Mouse (Mus musculus) kidney, embryonic 16.5 days (tissue): ENCODE measurements around the gene Tmem120a. TPM values are rescaled to one million over a fixed set of nuclear protein-coding genes. Genes with fewer than 3 reads are reported as not detected.

Experiments used
- ATAC-seq: fragments of 200-750 bp; cut with Nextera tagmentation; 2 replicates; pipeline ENCODE4 v1.8.0; 2017; ENCODE audit warnings: moderate TSS enrichment; ENCODE audit not compliant: low FRiP score, low TSS enrichment
- H3K27ac ChIP-seq: fragments of 300-500 bp; sonication (generic); 2 replicates; pipeline ENCODE4 v1.5.1; 2014; ENCODE audit warnings: low read length
- H3K27me3 ChIP-seq: fragments of 300-500 bp; sonication (generic); 2 replicates; pipeline ENCODE4 v1.6.1; 2014; ENCODE audit warnings: low read length, control low read depth, mixed read lengths; ENCODE audit not compliant: insufficient read depth
- H3K36me3 ChIP-seq: fragments of 300-500 bp; sonication (generic); 2 replicates; pipeline ENCODE4 v1.6.1; 2014; ENCODE audit warnings: low read length, control low read depth, mixed read lengths; ENCODE audit not compliant: insufficient read depth
- H3K4me1 ChIP-seq: fragments of 300-500 bp; sonication (generic); 2 replicates; pipeline ENCODE4 v1.6.1; 2014; ENCODE audit warnings: low read length, control low read depth, mixed read lengths; ENCODE audit not compliant: insufficient read depth
- H3K4me2 ChIP-seq: fragments of 300-500 bp; sonication (generic); replicated peaks from 2 replicates; pipeline ENCODE4 v1.6.1; 2014; ENCODE audit warnings: low read depth, low read length
- H3K4me3 ChIP-seq: fragments of 300-500 bp; sonication (generic); 2 replicates; pipeline ENCODE4 v1.5.1; 2014; ENCODE audit warnings: mild to moderate bottlenecking, low read length
- H3K9ac ChIP-seq: fragments of 300-500 bp; sonication (generic); replicated peaks from 2 replicates; pipeline ENCODE4 v1.6.1; 2014; ENCODE audit warnings: low read length
- H3K9me3 ChIP-seq: fragments of 300-500 bp; sonication (generic); 2 replicates; pipeline ENCODE4 v1.6.1; 2016; ENCODE audit warnings: low read length, control low read depth
- WGBS: fragments of 180-500 bp; shearing (Covaris S2); extraction: QIAGEN DNeasy Blood & Tissue Kit; methylation state at CpG from one replicate; pipeline ENCODE4 v1.1.7; 2014; 5-methylcytosine and 5-hydroxymethylcytosine counted together
- polyA plus RNA-seq: library from polyadenylated mRNA; unstranded; fragments of >200 nt; fragmentation: Nextera tagmentation; extraction: Ambion mirVana; gene quantifications from 2 replicates; pipeline ENCODE4 v1.2.1, GENCODE M21; 2015

Tmem120a gene
- polyA plus RNA-seq, 1 experiment from 2014 or later, result 74.7 TPM

DNA sequence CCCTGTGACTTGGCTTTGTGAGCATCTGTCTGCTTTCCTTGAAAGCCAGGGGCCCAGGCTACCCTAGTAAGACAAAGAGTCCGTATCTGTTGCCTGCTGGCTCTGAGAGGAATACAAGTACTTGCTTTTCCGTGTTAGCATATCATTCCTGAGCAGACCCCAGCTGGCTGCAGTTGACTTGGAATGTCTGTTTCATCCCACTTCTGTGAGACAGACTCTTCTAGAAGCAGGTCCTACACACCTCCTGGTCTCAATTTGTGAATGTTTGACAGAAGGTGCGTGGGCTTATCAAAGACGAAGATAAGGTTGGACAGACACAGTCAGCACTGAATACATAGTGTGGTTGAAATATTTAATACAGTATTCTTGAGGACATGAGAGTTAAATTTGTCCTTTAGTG lies 31.4 kb downstream of the Tmem120a start:
- Histone ChIP-seq H3K27ac (peak overlapping the region; percentile 85), H3K9me3 (no peaks in the 10 kb centered on the region), H3K27me3 (no peaks in the 10 kb centered on the region), H3K4me1 (peaks cover 38% of the 10 kb centered on the region), H3K4me2 (no peak overlapping the region), H3K36me3 (peaks cover 18% of the 10 kb centered on the region), H3K4me3 (no peak overlapping the region), H3K9ac (no peak overlapping the region)
- WGBS, result 73% methylated on average over 4 of the region's 4 CpGs
- no peak for ATAC-seq

DNA sequence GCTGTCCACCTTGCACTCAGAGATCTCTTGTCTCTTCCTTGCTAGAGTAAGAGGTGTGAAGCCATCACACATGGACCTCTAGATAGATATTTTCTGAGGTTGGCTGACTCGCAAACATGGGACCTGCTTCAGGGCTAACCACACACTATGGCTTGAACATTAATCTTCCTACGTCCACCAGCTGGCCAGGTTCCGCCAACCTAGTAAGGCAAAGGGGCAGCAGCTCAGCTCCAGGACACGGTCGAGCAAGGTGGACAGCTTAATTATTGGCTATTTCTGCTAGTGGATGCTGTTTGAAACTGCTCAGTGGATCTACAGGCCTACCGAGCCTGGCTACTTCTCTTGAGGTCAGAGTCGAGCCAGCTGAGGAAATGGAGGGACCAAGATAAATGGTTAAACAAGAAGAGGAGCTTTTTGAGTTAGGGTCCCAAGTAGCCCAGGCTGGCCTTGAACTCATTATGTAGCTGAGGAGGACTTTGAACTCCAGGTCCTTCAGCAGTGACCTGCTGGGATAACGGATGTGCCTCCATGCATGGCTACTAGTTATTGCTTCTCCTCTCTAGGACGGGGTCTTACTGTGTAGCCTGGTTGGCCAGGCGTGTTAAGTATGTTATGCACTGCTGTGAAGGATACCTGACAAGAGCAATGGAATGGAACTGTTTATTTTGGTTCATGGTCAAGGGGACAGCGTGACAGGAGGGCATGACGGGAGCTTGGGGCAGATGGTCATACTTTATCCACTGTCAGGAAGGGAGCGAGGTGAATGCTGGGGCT lies 32.5 kb downstream of the Tmem120a start:
- WGBS, result 49% methylated on average over 13 of the region's 13 CpGs
- Histone ChIP-seq H3K27me3 (no peaks in the 10 kb centered on the region), H3K9me3 (no peaks in the 10 kb centered on the region), H3K27ac (peak overlapping the region; percentile 85), H3K4me3 (no peak overlapping the region), H3K4me2 (no peak overlapping the region), H3K4me1 (peaks cover 38% of the 10 kb centered on the region), H3K9ac (no peak overlapping the region), H3K36me3 (peaks cover 20% of the 10 kb centered on the region)
- ATAC-seq, result peak; percentile 80

DNA sequence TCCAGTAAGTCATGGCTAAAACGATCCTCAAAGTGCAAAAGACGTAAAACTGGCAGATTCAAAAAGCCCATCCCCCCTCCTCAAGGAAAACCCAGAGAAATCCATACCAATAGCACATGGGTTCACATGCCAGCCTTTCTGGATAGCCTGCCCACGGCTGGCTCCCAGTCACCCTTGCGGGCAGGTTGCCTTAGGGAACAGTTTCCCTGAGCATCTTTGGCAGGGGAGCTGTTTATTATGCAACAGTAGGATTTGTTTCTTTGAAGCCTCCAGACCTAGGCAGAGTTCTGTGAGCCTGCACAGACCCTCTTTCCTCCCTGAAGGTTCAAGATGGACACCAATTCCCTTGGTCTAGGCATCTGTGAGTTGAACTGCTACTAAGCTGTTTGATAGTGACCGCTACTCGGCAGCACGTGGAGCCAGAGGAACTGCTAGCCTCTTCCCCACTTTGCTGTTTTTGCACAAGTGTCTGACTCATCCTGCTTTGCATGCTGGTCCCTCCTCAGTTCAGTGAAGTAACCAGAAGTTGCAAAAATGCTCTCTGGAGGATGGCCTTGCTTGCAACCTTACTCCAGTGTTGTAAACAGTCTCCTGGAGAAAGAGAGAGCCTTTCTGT lies 33.5 kb downstream of the Tmem120a start:
- Histone ChIP-seq H3K9ac (no peak overlapping the region), H3K27me3 (no peaks in the 10 kb centered on the region), H3K4me2 (no peak overlapping the region), H3K9me3 (no peaks in the 10 kb centered on the region), H3K27ac (peak overlapping the region; percentile 85), H3K4me1 (peaks cover 38% of the 10 kb centered on the region), H3K4me3 (no peak overlapping the region), H3K36me3 (peaks cover 17% of the 10 kb centered on the region)
- no peak for ATAC-seq
- 76% methylated on average over 7 of the region's 7 CpGs for WGBS

DNA sequence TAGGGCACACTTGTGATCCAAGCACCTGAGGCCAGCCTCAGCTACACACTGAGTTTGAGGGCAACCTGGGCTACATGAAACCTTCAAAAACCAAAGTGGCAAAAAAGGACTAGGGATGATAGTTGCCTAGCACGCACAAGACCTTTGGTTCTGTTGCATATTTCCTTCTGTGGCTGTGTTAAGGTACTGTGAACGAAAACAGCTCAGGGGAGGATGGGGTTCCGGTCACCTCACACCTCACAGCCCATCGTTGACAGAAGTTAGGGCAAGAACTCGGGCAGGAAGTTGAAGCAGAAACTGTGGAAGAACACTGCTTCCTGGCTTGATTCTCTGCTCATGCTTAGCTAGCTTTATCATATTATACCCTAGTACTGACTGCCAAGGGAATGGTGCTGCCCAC lies 34.5 kb downstream of the Tmem120a start:
- no peaks in the 10 kb centered on the region for H3K9me3 ChIP-seq
- H3K36me3 ChIP-seq, result peaks cover 16% of the 10 kb centered on the region
- peaks cover 38% of the 10 kb centered on the region for H3K4me1 ChIP-seq
- no peak overlapping the region for H3K9ac ChIP-seq
- no peak for ATAC-seq
- no peaks in the 10 kb centered on the region for H3K27me3 ChIP-seq
- 90% methylated on average over 5 of the region's 5 CpGs for WGBS
- no peak overlapping the region for H3K4me3 ChIP-seq
- H3K4me2 ChIP-seq, result no peak overlapping the region
- H3K27ac ChIP-seq, result no peak overlapping the region

DNA sequence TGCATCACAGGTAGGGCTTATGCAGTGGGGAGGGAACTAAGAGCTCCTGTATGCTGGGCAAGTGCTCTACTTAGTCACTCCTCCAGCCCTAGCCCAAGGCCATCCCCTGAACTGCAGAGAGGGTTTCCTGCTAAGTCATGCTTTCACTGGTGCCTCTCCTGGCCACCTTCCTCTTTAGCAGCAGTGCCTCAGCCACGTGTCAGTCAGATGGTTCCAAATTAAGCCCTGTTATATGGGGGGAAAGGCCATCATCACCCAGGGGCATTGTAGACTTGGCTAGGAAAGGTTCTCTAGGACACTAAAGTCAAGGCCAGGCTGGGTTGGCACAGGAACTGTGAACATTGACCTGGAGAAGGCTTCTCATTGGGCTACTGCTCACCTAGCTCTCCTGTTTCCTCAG lies 36.4 kb downstream of the Tmem120a start:
- no peak overlapping the region for H3K4me3 ChIP-seq
- peaks cover 16% of the 10 kb centered on the region for H3K36me3 ChIP-seq
- no peak for ATAC-seq
- H3K4me1 ChIP-seq, result peaks cover 23% of the 10 kb centered on the region
- H3K27me3 ChIP-seq, result no peaks in the 10 kb centered on the region
- H3K9ac ChIP-seq, result no peak overlapping the region
- no peak overlapping the region for H3K4me2 ChIP-seq
- WGBS, result 52% methylated on average over 1 of the region's 1 CpGs
- H3K9me3 ChIP-seq, result no peaks in the 10 kb centered on the region
- H3K27ac ChIP-seq, result no peak overlapping the region

DNA sequence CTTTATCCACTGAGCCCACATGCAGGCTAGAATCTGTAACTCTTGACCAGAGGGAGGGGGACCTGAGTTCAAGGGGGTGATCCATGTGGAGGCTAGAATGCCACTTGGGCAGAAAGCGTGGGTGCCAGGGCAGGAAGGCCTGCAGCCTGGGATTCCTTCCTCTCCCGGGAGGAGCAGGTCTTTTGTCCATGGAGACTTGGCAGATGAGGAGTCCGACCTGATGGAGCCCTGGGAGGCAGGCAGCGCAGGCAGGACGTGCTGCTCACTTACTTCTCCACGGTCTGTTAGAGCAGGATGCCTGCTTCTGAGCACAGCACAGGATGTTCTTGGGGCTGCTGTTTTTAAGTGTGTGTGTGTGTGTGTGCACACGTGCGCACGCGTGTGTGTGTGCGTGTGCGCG lies 37.2 kb downstream of the Tmem120a start:
- peaks cover 16% of the 10 kb centered on the region for H3K4me1 ChIP-seq
- no peak overlapping the region for H3K27ac ChIP-seq
- no peak overlapping the region for H3K4me3 ChIP-seq
- H3K9ac ChIP-seq, result no peak overlapping the region
- no peaks in the 10 kb centered on the region for H3K9me3 ChIP-seq
- ATAC-seq, result no peak
- WGBS, result 90% methylated on average over 13 of the region's 13 CpGs
- H3K4me2 ChIP-seq, result no peak overlapping the region
- H3K27me3 ChIP-seq, result no peaks in the 10 kb centered on the region
- peaks cover 16% of the 10 kb centered on the region for H3K36me3 ChIP-seq

DNA sequence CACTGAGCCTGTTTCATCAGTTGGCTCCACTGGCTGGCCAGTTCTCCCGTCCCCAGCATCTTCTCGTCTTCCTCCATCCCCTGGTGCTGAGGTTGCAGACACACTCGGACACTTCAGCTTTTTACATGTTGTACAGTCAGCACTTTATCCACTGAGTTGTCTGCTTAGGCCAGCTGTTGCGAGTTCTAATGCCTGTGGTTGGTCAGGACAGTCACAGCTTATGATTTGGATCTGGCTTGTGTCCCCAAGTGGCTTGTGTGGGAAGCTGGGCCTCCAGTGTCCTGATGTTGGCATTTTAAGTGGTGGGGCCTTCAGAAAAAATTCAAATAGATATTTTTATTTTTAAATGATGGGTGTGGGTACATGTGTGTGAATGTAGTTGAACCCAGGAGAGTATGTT lies 38.9 kb downstream of the Tmem120a start:
- Histone ChIP-seq H3K4me3 (no peak overlapping the region), H3K4me1 (peaks cover under 1% of the 10 kb centered on the region; the same call in 1 of the 2 replicates), H3K9me3 (no peaks in the 10 kb centered on the region), H3K36me3 (peaks cover 16% of the 10 kb centered on the region), H3K9ac (no peak overlapping the region), H3K27me3 (no peaks in the 10 kb centered on the region), H3K4me2 (no peak overlapping the region), H3K27ac (no peak overlapping the region)
- no peak for ATAC-seq
- 95% methylated on average over 4 of the region's 4 CpGs for WGBS

DNA sequence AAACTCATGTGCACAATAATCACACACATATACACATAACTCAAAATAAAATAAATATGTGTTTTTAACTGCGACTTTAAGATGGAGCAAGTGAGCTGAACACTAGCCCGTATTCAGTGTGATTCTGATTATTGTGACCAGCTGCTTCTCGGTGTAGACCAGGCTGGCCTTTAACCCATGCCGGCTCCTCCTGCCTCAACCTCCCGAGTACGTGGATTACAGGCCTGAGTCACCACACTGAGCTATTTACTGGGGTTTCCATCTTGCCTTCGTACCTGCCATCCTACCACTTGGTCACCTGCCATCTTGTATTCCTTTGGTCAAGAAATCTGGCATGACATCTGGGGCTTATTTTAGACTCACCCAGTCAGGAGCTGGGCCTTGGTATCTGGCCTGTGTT lies 40.8 kb downstream of the Tmem120a start:
- H3K4me2 ChIP-seq, result no peak overlapping the region
- 94% methylated on average over 7 of the region's 7 CpGs for WGBS

DNA sequence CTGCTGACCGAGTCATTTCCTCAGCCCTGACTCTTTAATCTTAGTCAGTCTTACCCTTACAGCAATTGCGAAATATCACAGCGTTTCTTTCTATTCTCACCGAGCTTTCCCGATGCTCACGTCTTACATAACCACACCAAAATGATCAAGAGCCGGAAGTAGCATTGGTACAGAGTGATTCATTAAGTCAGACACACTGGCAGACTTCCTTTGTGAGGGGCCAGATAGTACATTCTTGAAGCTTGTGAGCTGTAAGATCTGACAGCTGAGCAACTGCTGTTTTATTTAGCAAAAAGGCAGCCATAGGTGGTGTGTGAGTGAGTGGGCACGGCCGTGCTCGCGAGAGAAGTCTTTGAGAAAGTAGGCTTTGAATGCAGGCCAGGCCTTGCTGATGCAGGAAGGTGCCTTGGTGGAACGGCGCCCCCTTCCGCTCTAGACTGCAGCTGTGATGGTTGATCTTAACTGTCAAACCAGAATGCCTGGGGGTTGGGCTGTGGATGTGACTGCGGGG lies 41.5 kb downstream of the Tmem120a start:
- Histone ChIP-seq H3K27ac (no peak overlapping the region), H3K36me3 (peaks cover 13% of the 10 kb centered on the region; the same call in 1 of the 2 replicates), H3K4me1 (no peaks in the 10 kb centered on the region), H3K9ac (no peak overlapping the region), H3K27me3 (no peaks in the 10 kb centered on the region), H3K4me2 (no peak overlapping the region), H3K9me3 (no peaks in the 10 kb centered on the region), H3K4me3 (no peak overlapping the region)
- WGBS, result 77% methylated on average over 15 of the region's 15 CpGs
- ATAC-seq, result no peak

More for the DNA sequence above, 40.8 kb downstream of the Tmem120a start:
- no peaks in the 10 kb centered on the region for H3K27me3 ChIP-seq
- H3K4me3 ChIP-seq, result no peak overlapping the region
- H3K9me3 ChIP-seq, result no peaks in the 10 kb centered on the region
- no peaks in the 10 kb centered on the region for H3K4me1 ChIP-seq
- H3K27ac ChIP-seq, result no peak overlapping the region
- H3K36me3 ChIP-seq, result peaks cover 13% of the 10 kb centered on the region; the same call in 1 of the 2 replicates
- ATAC-seq, result no peak
- H3K9ac ChIP-seq, result no peak overlapping the region

DNA sequence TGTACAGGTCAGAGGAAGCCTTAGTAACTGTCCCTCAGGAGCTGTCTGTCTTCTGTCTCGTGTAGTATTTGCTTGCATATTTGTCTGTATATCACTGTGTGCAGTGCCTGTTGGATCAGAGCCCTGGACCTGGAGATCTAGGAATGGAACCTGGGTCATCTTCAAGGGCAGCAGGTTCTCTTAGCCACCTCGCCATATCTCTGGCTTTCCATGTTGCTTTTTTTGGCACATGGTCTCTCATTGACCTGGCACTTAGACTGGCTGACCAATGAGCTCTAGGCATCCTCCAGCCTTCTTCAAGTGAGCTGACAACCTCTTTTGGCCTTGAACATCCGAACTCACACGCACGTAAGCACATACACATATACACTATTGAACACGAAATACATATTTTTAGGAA lies 42.1 kb downstream of the Tmem120a start:
- Histone ChIP-seq H3K4me2 (no peak overlapping the region), H3K9me3 (no peaks in the 10 kb centered on the region), H3K4me1 (no peaks in the 10 kb centered on the region), H3K4me3 (no peak overlapping the region), H3K27ac (no peak overlapping the region), H3K9ac (no peak overlapping the region), H3K27me3 (no peaks in the 10 kb centered on the region), H3K36me3 (peaks cover 9% of the 10 kb centered on the region; the same call in 1 of the 2 replicates)
- ATAC-seq, result no peak
- WGBS, result 87% methylated on average over 6 of the region's 6 CpGs
